Mouse (Mus musculus): ENCODE results near the gene Mt2. TPM values are rescaled to one million over a fixed set of nuclear protein-coding genes. Genes with fewer than 3 reads are reported as not detected.

The Mt2 gene
- polyA plus RNA-seq, 1 experiment: 523 TPM

- Histone ChIP-seq H3K36me3 (replicated peaks; ENCODE audit: low read length) (no peaks in the 10 kb centered on the region), H3K4me3 (replicated peaks) (peak overlapping the region; percentile 94), H3K9me3 (no peaks in the 10 kb centered on the region), H3K4me1 (peaks cover 89% of the 10 kb centered on the region), H3K27me3 (replicated peaks) (peaks cover 16% of the 10 kb centered on the region)
- TF ChIP-seq FLI1 (IDR thresholded peaks at IDR 0.05; ENCODE audit: low read length) (no peak), GATA1 (IDR thresholded peaks at IDR 0.05; ENCODE audit: borderline replicate concordance, low read length) (no peak)
These were observed 1.1 kb upstream of the Mt2 start for GRCm38 (mm10) chr8:94171321-94171755.

- peak overlapping the region; percentile 94 for H3K4me3 ChIP-seq (replicated peaks)
- TF ChIP-seq FLI1 (IDR thresholded peaks at IDR 0.05; ENCODE audit: low read length) (no peak), GATA1 (IDR thresholded peaks at IDR 0.05; ENCODE audit: borderline replicate concordance, low read length) (no peak)
- H3K36me3 ChIP-seq (replicated peaks; ENCODE audit: low read length): no peaks in the 10 kb centered on the region
- peaks cover 88% of the 10 kb centered on the region for H3K4me1 ChIP-seq
- no peaks in the 10 kb centered on the region for H3K9me3 ChIP-seq
- peaks cover 7% of the 10 kb centered on the region for H3K27me3 ChIP-seq (replicated peaks)
These were observed 607 bp downstream of the Mt2 start for GRCm38 (mm10) chr8:94172809-94173732.

DNA sequence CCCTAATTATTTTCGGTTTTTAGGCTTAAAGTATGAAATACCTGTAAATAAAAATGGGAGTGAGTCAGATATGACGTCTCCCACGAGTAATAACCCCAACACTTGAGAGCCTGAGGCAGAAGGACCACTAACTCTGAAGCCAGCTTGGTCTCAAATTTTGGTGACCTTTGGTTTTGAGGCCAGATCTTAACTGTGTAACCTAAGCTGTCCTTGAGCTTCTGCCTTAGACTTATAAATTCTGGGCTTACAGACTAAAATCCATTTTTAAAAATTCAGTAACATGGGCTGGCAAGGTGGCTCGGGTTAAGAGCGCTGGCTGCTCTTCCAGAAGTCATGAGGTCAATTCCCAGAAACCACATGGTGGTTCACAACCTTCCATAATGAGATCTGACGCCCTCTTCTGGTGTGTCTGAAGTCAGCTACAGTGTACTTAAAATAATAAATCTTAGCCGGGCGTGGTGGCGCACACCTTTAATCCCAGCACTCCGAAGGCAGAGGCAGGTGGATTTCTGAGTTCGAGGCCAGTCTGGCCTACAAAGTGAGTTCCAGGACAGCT is 1.5 kb downstream of the Mt2 start:
- H3K9me3 ChIP-seq: no peaks in the 10 kb centered on the region
- H3K4me3 ChIP-seq (replicated peaks): peak overlapping the region; percentile 94
- H3K36me3 ChIP-seq (replicated peaks; ENCODE audit: low read length): no peaks in the 10 kb centered on the region
- H3K27me3 ChIP-seq (replicated peaks): peaks cover 7% of the 10 kb centered on the region
- H3K4me1 ChIP-seq: peaks cover 92% of the 10 kb centered on the region
- TF ChIP-seq GATA1 (IDR thresholded peaks at IDR 0.05; ENCODE audit: borderline replicate concordance, low read length) (no peak), FLI1 (IDR thresholded peaks at IDR 0.05; ENCODE audit: low read length) (no peak)

GRCm38 (mm10) chr8:94174619-94175213 is 2.3 kb downstream of the Mt2 start:
- no peak for TF ChIP-seq FLI1 (IDR thresholded peaks at IDR 0.05; ENCODE audit: low read length)
- TF ChIP-seq GATA1 (IDR thresholded peaks at IDR 0.05; ENCODE audit: borderline replicate concordance, low read length): no peak
- no peaks in the 10 kb centered on the region for H3K36me3 ChIP-seq (replicated peaks; ENCODE audit: low read length)
- peaks cover 89% of the 10 kb centered on the region for H3K4me1 ChIP-seq
- H3K4me3 ChIP-seq (replicated peaks): peak overlapping the region; percentile 66
- H3K27me3 ChIP-seq (replicated peaks): peaks cover 7% of the 10 kb centered on the region
- no peaks in the 10 kb centered on the region for H3K9me3 ChIP-seq

DNA sequence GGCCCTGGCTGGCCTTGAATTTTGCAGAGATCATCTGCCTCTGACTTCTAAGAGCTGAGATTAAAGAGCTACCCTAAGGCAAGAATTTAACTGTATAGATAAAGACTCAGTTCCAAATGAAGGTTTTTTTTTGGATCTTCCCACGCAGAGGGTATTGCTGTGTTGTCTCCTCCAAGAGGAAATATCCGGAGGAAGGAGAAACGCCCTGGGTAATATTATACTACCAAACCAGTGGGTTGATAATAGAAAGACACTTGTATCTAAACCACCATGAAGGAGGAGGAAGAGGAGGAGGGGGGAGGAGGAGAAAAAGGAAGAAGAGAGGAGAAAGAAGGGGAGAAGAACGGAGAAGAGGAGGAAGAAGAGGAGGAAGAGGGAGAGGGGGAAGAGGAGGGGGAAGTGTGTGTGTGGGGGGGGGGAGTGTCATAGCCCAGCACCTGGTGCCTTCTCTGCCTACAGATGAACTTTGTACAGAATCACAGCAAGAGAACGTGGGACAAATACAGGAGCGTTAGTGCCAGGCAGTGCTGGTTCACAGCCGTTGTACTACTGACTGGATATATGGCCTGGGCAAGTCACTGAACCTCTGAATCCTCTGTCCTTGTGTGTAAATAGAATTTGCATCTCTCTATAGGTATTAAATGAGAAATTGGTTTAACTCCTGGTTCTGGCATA is 5.4 kb downstream of the Mt2 start:
- no peak for TF ChIP-seq GATA1 (IDR thresholded peaks at IDR 0.05; ENCODE audit: borderline replicate concordance, low read length)
- no peak for TF ChIP-seq FLI1 (IDR thresholded peaks at IDR 0.05; ENCODE audit: low read length)
- peak overlapping the region; percentile 94 for H3K4me3 ChIP-seq (replicated peaks)
- peaks cover 7% of the 10 kb centered on the region for H3K36me3 ChIP-seq (replicated peaks; ENCODE audit: low read length)
- no peaks in the 10 kb centered on the region for H3K9me3 ChIP-seq
- peaks cover 82% of the 10 kb centered on the region for H3K4me1 ChIP-seq
- H3K27me3 ChIP-seq (replicated peaks): no peaks in the 10 kb centered on the region

GRCm38 (mm10) chr8:94178857-94179712 is 6.6 kb downstream of the Mt2 start, which contains the start of gene Mt1:
Gene Mt1 (plus strand): TSS chr8:94179082.
- peaks cover 1% of the 10 kb centered on the region for H3K27me3 ChIP-seq (replicated peaks)
- H3K4me1 ChIP-seq: peaks cover 82% of the 10 kb centered on the region
- peak within 1 kb of the TSS; percentile 94 for H3K4me3 ChIP-seq (replicated peaks)
- H3K36me3 ChIP-seq (replicated peaks; ENCODE audit: low read length): peaks cover 7% of the 10 kb centered on the region
- no peaks in the 10 kb centered on the region for H3K9me3 ChIP-seq
- TF ChIP-seq FLI1 (IDR thresholded peaks at IDR 0.05; ENCODE audit: low read length) (no peak), GATA1 (IDR thresholded peaks at IDR 0.05; ENCODE audit: borderline replicate concordance, low read length) (no peak)

- H3K27me3 ChIP-seq (replicated peaks): peaks cover 5% of the 10 kb centered on the region
- H3K36me3 ChIP-seq (replicated peaks; ENCODE audit: low read length): peaks cover 7% of the 10 kb centered on the region
- peak overlapping the region; percentile 94 for H3K4me3 ChIP-seq (replicated peaks)
- H3K9me3 ChIP-seq: no peaks in the 10 kb centered on the region
- TF ChIP-seq FLI1 (IDR thresholded peaks at IDR 0.05; ENCODE audit: low read length): no peak
- no peak for TF ChIP-seq GATA1 (IDR thresholded peaks at IDR 0.05; ENCODE audit: borderline replicate concordance, low read length)
- peaks cover 80% of the 10 kb centered on the region for H3K4me1 ChIP-seq
These were observed 7.5 kb downstream of the Mt2 start for GRCm38 (mm10) chr8:94179713-94180560.

DNA sequence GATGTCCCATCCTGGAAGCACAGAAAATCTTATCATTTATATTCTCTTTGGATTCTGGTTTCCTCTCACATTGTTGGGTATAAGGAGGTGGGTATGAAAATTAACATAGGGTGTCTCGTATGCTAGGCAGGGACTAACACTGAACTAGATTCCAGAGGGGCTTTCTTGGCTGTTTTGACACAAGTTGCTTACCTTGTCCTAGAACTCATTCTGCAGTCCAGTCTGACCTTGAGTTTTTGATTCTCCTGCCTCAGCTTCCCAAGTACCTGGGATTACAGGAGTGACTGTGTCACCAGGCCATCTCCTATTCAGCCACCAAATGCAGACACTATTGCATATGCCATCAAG is 8.1 kb downstream of the Mt2 start:
- TF ChIP-seq GATA1 (IDR thresholded peaks at IDR 0.05; ENCODE audit: borderline replicate concordance, low read length): no peak
- TF ChIP-seq FLI1 (IDR thresholded peaks at IDR 0.05; ENCODE audit: low read length): no peak
- H3K9me3 ChIP-seq: no peaks in the 10 kb centered on the region
- peaks cover 74% of the 10 kb centered on the region for H3K4me1 ChIP-seq
- peaks cover 5% of the 10 kb centered on the region for H3K27me3 ChIP-seq (replicated peaks)
- H3K36me3 ChIP-seq (replicated peaks; ENCODE audit: low read length): peaks cover 7% of the 10 kb centered on the region
- H3K4me3 ChIP-seq (replicated peaks): peak overlapping the region; percentile 94

Measured in megakaryocyte, embryonic 14.5 days (primary cell).